Mouse (Mus musculus) CD8-positive naive resting alpha-beta T cell, adult 57 days (primary cell): ENCODE data around the gene Fhl3. TPM values are rescaled to one million over a fixed set of nuclear protein-coding genes. Genes with fewer than 3 reads are reported as not detected.

Experiments
- total RNA-seq: library from RNA; stranded (reverse); gene quantifications from one replicate; pipeline ENCODE4 v1.2.4, GENCODE M21; 2023

Fhl3 gene
- 18.9 TPM for total RNA-seq

DNA sequence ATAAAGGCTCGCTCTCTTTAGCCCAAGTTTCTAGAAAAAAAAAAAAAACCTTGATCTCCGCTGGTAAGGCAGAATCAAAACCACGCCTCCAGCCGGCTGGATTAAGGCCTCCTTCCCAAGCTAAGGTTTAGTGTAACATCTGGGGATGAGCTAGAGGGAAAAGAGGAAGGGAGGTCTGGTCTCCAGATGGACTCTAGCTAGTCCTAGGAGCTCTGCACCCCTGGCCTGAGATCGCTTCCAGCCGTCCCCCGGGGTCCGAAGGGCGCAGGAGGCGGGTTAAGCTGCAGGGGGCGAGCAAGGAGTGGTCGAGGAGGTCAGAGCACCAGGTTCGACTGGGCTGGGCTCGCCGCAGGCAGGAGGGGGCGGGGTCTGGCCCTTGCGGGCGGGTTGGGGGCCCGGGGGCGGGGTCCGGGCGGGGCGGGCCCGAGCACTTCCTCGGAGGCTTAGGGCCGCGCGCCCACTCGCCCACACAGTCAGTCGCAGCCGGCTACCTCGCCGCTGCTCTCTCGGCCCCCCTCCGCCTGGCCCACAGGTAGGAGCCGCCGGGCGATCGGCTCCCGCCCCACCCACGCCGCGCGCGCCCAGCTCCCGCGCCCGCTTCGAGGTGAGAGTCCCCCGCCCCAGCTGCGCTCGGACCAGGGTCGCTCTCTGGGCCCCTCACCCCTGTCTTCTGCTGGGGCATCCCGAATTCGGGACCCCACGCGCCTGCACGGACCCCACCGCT is at the start of gene Fhl3:
Gene Fhl3, plus strand, starts transcription at position 454 of the 724 bp plus-strand sequence.

DNA sequence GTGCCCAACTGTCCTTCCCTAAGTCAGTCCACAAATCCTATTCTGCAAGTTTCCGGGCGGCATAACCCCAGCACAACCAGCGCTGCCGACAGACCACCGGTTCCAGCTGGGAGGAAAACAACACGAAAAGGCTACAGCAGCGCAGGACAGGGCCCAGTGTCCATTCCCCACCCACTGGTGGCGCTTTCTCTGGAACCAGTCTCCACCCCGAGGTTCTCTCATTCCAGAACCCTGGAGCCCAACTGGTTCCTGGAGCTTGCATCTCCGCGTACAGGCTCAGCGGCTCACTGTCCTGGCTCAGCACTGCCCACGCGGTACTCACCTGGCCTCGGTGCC is 44.0 kb upstream of the Fhl3 start, which contains the start of gene Pou3f1:
Gene Pou3f1, plus strand, starts transcription at position 290 of the 336 bp plus-strand sequence.

DNA sequence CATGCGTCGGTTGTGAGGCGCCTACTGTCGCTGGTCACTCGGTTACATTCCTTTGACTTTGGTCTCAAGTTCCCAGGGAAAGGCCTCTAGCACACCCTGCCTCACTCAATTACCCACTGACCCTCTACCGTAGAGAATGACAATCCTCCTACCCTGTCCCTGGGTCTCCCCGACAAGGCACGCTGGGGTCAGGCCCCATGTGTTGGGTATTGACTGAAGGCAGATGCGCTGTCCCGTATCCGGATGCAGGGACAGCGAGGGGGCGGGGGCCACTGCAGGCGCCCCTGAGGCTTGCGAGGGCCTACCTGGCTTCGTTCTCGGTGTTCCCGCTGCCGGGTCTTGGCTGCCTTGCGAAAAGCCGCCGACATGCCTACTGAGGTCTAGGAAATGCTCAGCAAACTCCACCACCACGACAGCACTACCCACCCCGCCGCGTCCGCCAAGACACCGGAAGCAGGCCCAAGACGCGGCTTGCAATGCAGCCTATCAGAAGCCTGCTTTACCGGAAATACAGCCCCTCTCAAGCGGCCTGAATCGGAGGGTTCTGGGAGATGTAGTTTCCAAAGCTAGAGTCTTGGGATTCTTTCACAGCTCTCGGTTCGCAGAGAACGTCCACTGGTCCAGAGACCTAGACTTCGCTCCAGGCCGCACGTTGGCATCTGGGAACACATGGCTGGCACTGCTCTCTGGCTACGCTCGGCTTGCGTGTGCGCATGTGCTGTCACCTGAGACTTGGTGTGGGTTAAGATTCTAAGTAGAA is 7.2 kb upstream of the Fhl3 start, which contains the start of gene Utp11:
Gene Utp11, minus strand, starts transcription at position 466 of the 760 bp plus-strand sequence.

DNA sequence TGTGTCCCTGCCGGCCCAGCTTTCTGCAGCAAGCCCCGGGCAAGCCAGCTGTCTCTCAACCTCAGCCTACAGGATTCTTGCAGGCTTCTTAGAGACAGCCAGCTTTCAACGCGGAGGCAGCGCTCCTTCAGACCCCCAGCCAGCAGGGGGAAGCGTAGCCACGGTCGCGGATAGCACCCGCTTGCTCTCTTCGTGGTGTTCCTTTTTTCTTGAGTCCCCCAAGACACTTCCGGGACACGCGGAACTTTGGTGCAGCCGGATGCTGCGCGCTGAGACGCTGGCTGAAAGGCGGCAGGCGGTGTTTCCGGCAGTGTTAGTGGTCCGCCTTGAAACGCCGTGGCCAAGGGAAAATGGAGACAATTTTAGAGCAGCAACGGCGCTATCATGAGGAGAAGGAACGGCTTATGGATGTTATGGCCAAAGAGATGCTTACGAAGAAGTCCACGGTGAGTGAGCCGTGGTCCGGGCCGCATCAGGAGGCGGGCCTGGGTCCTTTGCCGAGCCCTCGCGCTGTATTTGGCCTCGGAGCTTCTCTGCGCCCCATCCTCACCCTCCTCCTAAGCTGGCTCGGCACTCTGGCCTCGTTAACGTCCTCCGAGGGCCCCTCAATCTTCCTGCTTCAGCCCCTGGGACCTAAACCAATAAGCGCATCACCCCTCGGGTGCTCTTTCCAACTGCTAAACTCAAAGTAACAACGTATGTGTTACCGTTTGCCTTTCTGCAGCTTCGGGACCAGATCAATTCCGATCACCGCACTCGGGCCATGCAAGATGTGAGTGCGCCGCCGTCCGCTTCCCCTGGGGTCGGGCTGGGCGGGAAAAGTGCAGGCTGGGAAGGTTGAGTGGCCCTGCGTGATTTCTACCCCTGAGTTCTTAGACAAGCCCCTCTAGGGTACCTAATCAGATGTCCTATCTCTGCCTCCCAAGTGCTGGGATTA is 14.3 kb downstream of the Fhl3 start, which contains the start of gene Sf3a3:
Gene Sf3a3, plus strand, starts transcription at position 232 of the 937 bp plus-strand sequence.

DNA sequence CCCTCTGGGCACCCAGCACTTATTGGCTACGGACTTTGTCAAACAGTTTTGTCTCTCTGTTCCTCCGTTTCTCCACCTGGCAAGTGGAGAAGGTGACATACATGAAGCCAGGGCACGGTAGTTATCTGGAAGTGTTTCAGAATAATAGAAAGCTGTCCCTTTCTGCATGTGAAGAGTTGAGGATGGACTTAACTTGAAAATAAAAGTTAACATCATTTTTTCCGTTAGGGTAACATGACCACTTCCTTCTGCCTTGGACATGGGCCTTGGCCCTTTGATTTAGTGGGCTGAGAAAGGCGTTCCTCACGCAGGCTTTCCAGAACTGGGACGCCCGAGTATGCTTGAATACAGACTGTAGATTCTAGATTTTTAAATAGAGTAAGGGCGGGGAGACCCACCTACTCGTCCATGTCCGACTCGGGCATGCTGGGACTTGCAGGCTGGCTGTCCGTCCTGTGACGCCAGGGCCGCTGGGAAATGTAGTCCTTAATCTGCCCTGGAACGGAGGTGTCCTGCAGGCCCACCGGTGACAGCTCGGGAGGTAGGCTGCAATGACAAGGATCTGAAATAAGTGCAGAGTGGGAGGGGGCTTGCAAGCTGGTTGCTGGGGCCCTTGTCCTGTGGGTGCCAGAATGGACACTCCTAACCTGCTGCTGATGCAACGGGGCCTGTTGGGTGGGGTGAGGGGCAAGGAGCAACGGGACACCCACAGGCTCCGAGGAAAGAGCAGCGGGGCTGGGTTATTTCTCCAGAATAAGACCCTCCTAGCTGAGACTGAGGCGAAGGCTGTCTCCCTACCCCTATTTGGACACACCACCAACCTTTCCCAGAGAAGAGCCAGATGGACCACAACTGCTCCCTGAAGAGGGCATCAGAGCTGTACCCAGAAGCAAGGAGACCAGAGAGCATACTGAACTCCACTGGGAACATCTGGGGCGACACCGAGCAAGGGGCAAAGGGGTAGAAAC is 41.2 kb downstream of the Fhl3 start, which contains the start of gene Inpp5b:
Gene Inpp5b, plus strand, starts transcription at position 475 of the 968 bp plus-strand sequence.

Other genes with a start within 250 kb of the Fhl3 start
- gene 3100002H09Rik, start 89.9 kb upstream of the Fhl3 start, total RNA-seq = not detected
- 0.12 TPM for gene Pou3f1, start 43.9 kb upstream of the Fhl3 start, total RNA-seq
- gene Utp11, start 7.1 kb upstream of the Fhl3 start, total RNA-seq = 24.6 TPM
- 61.0 TPM for gene Sf3a3, start 14.1 kb downstream of the Fhl3 start, total RNA-seq
- 96.9 TPM for gene Inpp5b, start 41.1 kb downstream of the Fhl3 start, total RNA-seq
- gene Mtf1, start 101.4 kb downstream of the Fhl3 start, total RNA-seq = 28.6 TPM
- 90.7 TPM for gene Yrdc, start 150.0 kb downstream of the Fhl3 start, total RNA-seq
- gene 1110065P20Rik, start 150.5 kb downstream of the Fhl3 start, total RNA-seq = 16.3 TPM
- 5.1 TPM for gene Maneal, start 161.5 kb downstream of the Fhl3 start, total RNA-seq
- gene Epha10, start 180.2 kb downstream of the Fhl3 start, total RNA-seq = not detected
- 23.6 TPM for gene 9930104L06Rik, start 236.3 kb downstream of the Fhl3 start, total RNA-seq
- 4.0 TPM for gene Cdca8, start 238.6 kb downstream of the Fhl3 start, total RNA-seq